17 mouse cellular contexts compared by ENCODE assay signal in genomic region chr9:64688015-64688394, GRCm38 (mm10). TPM values are rescaled to one million over a fixed set of nuclear protein-coding genes. Genes with fewer than 3 reads are reported as not detected.
DNase-seq lines count a peak whose midpoint lies in the region; ATAC-seq and TF ChIP-seq lines count a peak whose summit lies in the region.
"Had no signal": no experiment of that assay in that cellular context is flagged by ENCODE, and none has a peak within 500 bp of the region (broad histone marks: within the 10 kb centered on the region; RNA-seq: fewer than 3 reads in every experiment).

No protein-coding gene starts in this region.

- H3K9me3 ChIP-seq in hindbrain, embryonic 11.5 days (ENCODE audit: control insufficient read depth, low read length), result no peaks in the 10 kb centered on the region
- H3K9me3 ChIP-seq in hindbrain, embryonic 16.5 days (ENCODE audit: control insufficient read depth, low read length), result no peaks in the 10 kb centered on the region
- no peaks in the 10 kb centered on the region for H3K9me3 ChIP-seq in stomach, postnatal 0 days (ENCODE audit: control insufficient read depth, low read length)
- H3K9me3 ChIP-seq: limb, embryonic 12.5 days; liver, embryonic 15.5 days had no signal

- no peak overlapping the region for H3K9ac ChIP-seq in hindbrain, embryonic 11.5 days (ENCODE audit: low read depth, low read length)
- H3K9ac ChIP-seq in hindbrain, embryonic 16.5 days (ENCODE audit: low read depth, low read length), result no peak overlapping the region
- no peak overlapping the region for H3K9ac ChIP-seq in stomach, postnatal 0 days (ENCODE audit: low read length)
- H3K9ac ChIP-seq: limb, embryonic 12.5 days; liver, embryonic 15.5 days had no signal

- H3K4me1 ChIP-seq in hindbrain, embryonic 11.5 days (replicated peaks; ENCODE audit: control insufficient read depth, insufficient read depth, low read length), result no peaks in the 10 kb centered on the region
- H3K4me1 ChIP-seq in hindbrain, embryonic 16.5 days (ENCODE audit: control insufficient read depth, insufficient read depth, low read depth, low read length), result no peaks in the 10 kb centered on the region
- H3K4me1 ChIP-seq in lung, adult 2 months (ENCODE audit: control insufficient read depth, insufficient read depth, low read length), result no peaks in the 10 kb centered on the region
- no peaks in the 10 kb centered on the region for H3K4me1 ChIP-seq in stomach, postnatal 0 days (replicated peaks; ENCODE audit: control insufficient read depth, insufficient read depth)
- H3K4me1 ChIP-seq: liver, embryonic 15.5 days had no signal

- H3K4me2 ChIP-seq in hindbrain, embryonic 11.5 days (replicated peaks; ENCODE audit: low read depth, low read length), result no peak overlapping the region
- H3K4me2 ChIP-seq in hindbrain, embryonic 16.5 days (ENCODE audit: low read length), result no peak overlapping the region
- no peak overlapping the region for H3K4me2 ChIP-seq in stomach, postnatal 0 days (replicated peaks; ENCODE audit: low read depth)
- H3K4me2 ChIP-seq: limb, embryonic 12.5 days; liver, embryonic 15.5 days had no signal

- H3K36me3 ChIP-seq in hindbrain, embryonic 11.5 days (ENCODE audit: control insufficient read depth, insufficient read depth, low read length), result no peaks in the 10 kb centered on the region
- no peaks in the 10 kb centered on the region for H3K36me3 ChIP-seq in hindbrain, embryonic 16.5 days (ENCODE audit: control insufficient read depth, insufficient read depth, low read length)
- H3K36me3 ChIP-seq in stomach, postnatal 0 days (ENCODE audit: control insufficient read depth, insufficient read depth, low read length), result no peaks in the 10 kb centered on the region
- H3K36me3 ChIP-seq: limb, embryonic 12.5 days; liver, embryonic 15.5 days had no signal

- TF ChIP-seq CTCF in lung, adult 2 months (IDR thresholded peaks at IDR 0.05; ENCODE audit: insufficient read depth, low read length), result no peak
- no peak for TF ChIP-seq CTCF in stomach, postnatal 0 days (IDR thresholded peaks at IDR 0.05; ENCODE audit: low read depth)

- no peaks in the 10 kb centered on the region for H3K27me3 ChIP-seq in hindbrain, embryonic 11.5 days (ENCODE audit: control insufficient read depth, insufficient read depth, low read length)
- H3K27me3 ChIP-seq in hindbrain, embryonic 16.5 days (replicated peaks; ENCODE audit: control insufficient read depth, insufficient read depth, low read length), result no peaks in the 10 kb centered on the region
- no peaks in the 10 kb centered on the region for H3K27me3 ChIP-seq in stomach, postnatal 0 days (ENCODE audit: control insufficient read depth, insufficient read depth, low read length)
- H3K27me3 ChIP-seq: liver, embryonic 15.5 days had no signal

- TF ChIP-seq EP300 in stomach, postnatal 0 days (optimal IDR thresholded peaks at IDR 0.05), result no peak

- DNase-seq in hindbrain, embryonic 11.5 days (ENCODE audit: low spot score), result no peak
- DNase-seq in lung, postnatal 36 days, result peak; percentile 37
- DNase-seq in lung, adult 2 months, result no peak
- peak; percentile 57 for DNase-seq in adrenal gland, postnatal 14 days
- peak; percentile 33 for DNase-seq in stomach, postnatal 0 days (ENCODE audit: low spot score)
- no peak for DNase-seq in gastrocnemius, adult 18-20 months (ENCODE audit: low spot score)
- DNase-seq: cerebellum, postnatal 10 days; gastrocnemius, postnatal 10 days; heart, adult 18-20 months; kidney, postnatal 14 days; right cerebral cortex, adult 18-20 months; thymus, postnatal 36 days had no signal

- H3K27ac ChIP-seq in hindbrain, embryonic 11.5 days (ENCODE audit: low read depth, low read length), result peak overlapping the region; percentile 31; the same call in 1 of the 2 replicates
- H3K27ac ChIP-seq in hindbrain, embryonic 16.5 days (ENCODE audit: low read depth, low read length), result no peak overlapping the region
- no peak overlapping the region for H3K27ac ChIP-seq in stomach, postnatal 0 days (replicated peaks)
- H3K27ac ChIP-seq: limb, embryonic 12.5 days; liver, embryonic 15.5 days; macrophage had no signal

- H3K4me3 ChIP-seq in hindbrain, embryonic 11.5 days (ENCODE audit: low read depth, low read length), result no peak overlapping the region
- no peak overlapping the region for H3K4me3 ChIP-seq in hindbrain, embryonic 16.5 days (ENCODE audit: low read length)
- no peak overlapping the region for H3K4me3 ChIP-seq in lung, adult 2 months (replicated peaks; ENCODE audit: extremely low read depth, low read depth, low read length)
- no peak overlapping the region for H3K4me3 ChIP-seq in stomach, postnatal 0 days (ENCODE audit: low read depth, low read length)
- H3K4me3 ChIP-seq: limb, embryonic 12.5 days; liver, embryonic 15.5 days had no signal

- WGBS in hindbrain, embryonic 11.5 days, result 47% methylated on average over 1 of the region's 1 CpGs
- 65% methylated on average over 1 of the region's 1 CpGs for WGBS in hindbrain, embryonic 16.5 days
- WGBS in lung, adult 2 months, result 54% methylated on average over 1 of the region's 1 CpGs
- 53% methylated on average over 1 of the region's 1 CpGs for WGBS in stomach, postnatal 0 days

- ATAC-seq in hindbrain, embryonic 11.5 days (ENCODE audit: low FRiP score), result no peak
- ATAC-seq in hindbrain, embryonic 16.5 days, result no peak
- peak; percentile 62 for ATAC-seq in stomach, postnatal 0 days (ENCODE audit: low FRiP score, low TSS enrichment)
- ATAC-seq: midbrain, embryonic 16.5 days had no signal

- no peak for TF ChIP-seq POLR2A in lung, adult 2 months (IDR thresholded peaks at IDR 0.05; ENCODE audit: borderline replicate concordance, extremely low read depth, low read depth, low read length)

RNA-seq across cellular contexts. Expression of gene Rab11a, which starts 49.6 kb away (rescaled TPM):
- polyA plus RNA-seq in hindbrain, embryonic 11.5 days (2014; fragmentation: Nextera tagmentation; extraction: Ambion mirVana), result 322 and 331 TPM in 2 replicates
- 441 and 466 TPM in 2 replicates for polyA plus RNA-seq in hindbrain, embryonic 16.5 days (2015; fragmentation: Nextera tagmentation; extraction: Ambion mirVana)
- 74.4 and 109 TPM in 2 replicates for polyA plus RNA-seq in lung, adult 2 months (2012; rRNA removed)
- 226 and 237 TPM in 2 replicates for total RNA-seq in adrenal gland, postnatal 14 days (2021)
- 1,191 and 1,262 TPM in 2 replicates for polyA plus RNA-seq in stomach, postnatal 0 days (2015; fragmentation: Nextera tagmentation; extraction: Ambion mirVana)
- total RNA-seq in gastrocnemius, adult 18-20 months (2021), result 10 to 100 TPM; 93.9 to 96.6 TPM

Comparison
In these comparisons a context has a peak if more than half of its experiments do, and no peak if none do; other contexts are left out.
1. DNase-seq: peak in lung, postnatal 36 days (single experiment), adrenal gland, postnatal 14 days (single experiment) and stomach, postnatal 0 days (single experiment); none in hindbrain, embryonic 11.5 days (single experiment), lung, adult 2 months (single experiment) and gastrocnemius, adult 18-20 months (single experiment).